Mouse (Mus musculus): ENCODE measurements at regions not wholly inside any gene's neighbourhood (a gene's known extent, or its start where the extent isn't known, plus 50 kb on each side); places are given as distances from the start of the nearest gene placed in this dataset.

DNA sequence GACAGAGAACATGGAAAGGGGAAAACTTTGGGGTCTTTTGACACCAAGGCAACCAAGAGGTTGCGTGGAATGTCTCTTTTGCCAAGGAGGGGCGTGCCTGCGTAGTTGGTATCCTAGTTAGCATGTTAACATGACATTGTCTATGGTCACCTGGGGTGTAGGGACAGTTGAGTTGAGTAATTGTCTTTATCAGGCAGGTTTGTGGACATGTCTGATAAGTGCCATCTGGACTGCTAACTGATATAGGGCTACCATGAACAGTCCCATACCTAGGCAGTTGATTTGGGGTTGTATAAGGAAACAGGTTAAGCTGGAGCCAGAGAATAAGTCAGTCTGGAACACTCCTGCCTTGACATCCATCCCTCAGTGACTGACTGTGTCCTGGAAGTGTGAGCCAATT, 197.6 kb downstream of the Pten start:
- no peak for TF ChIP-seq CTCF (IDR thresholded peaks at IDR 0.05; ENCODE audit: control insufficient read depth, insufficient read depth, low read length)
- TF ChIP-seq POLR2A (IDR thresholded peaks at IDR 0.05; ENCODE audit: borderline replicate concordance, control insufficient read depth, low read depth, low read length): no peak

Measured in bone marrow, adult 2 months (tissue).